Mouse (Mus musculus): Measurements from ENCODE around the gene Foxi3.

The Foxi3 gene

DNA sequence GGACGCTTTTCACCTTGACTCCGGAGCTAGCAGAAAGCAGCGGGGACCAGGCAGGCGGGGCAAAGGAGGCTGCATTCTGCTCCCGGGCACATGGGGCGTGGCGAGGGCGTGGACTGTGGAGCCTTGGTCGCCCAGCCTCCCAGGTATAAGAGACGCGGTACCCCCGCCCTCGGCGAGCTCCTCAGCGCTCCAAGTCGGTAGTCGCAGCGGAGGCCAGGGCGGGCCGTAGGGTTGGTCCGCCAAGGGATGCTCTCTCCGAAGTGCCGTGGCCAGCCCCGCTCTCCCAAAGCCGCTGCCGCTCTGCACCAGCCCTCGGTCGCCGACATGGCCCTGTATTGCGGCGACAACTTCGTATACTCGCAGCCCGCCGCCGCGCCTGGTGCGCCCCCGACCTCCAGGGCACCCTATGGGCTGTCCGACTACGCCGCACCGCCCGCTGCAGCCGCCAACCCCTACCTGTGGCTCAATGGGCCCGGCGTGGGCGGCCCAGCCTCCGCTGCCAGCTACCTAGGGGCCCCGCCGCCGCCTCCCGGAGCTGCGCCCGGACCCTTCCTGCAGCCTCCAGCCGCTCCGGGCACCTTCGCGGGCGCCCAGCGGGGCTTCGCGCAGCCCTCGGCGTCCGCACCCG lies at the start of gene Foxi3:
Gene Foxi3, plus strand, starts transcription at position 247 of the 628 bp plus-strand sequence.
- ATAC-seq (ENCODE audit: insufficient number of reproducible peaks, low FRiP score, low TSS enrichment), result no peak

DNA sequence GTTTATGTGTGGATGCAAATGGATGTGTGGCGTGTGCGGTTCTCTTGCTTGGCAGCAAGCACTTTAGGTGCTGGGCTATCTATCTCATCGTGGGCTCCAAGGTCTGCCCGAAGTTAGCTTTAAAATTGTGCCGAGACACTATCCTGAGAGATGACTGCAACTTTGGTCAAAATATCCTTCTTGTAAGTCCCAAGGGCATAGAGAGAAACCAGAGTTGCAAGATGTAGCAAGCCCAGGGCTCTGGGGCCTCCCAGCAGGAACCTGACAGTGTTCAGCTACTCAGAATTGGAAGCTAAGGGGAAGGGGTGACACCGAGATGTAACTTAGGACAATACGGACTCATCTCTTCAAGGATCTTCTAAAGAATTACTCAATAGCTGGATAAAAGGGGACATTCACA lies 46.8 kb upstream of the Foxi3 start:
- no peak for ATAC-seq (ENCODE audit: insufficient number of reproducible peaks, low FRiP score, low TSS enrichment)

DNA sequence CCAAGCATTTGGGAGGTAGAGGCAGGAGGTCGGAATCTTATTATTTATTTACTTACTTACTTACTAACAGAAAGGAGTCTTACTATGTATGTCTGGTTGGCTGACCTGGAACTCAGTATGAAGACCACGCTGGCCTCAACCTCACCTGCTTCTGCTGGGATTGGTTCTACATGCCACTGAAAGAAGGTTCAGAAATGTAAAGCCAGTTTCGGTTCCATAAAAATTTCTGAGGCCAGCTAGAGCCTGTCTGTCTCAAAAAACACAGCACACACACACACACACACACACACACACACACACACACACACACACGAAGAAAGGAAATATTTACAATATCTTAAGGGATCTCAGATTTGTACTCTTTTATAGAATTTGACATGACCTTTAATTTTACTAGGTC lies 46.0 kb upstream of the Foxi3 start:
- no peak for ATAC-seq (ENCODE audit: insufficient number of reproducible peaks, low FRiP score, low TSS enrichment)

DNA sequence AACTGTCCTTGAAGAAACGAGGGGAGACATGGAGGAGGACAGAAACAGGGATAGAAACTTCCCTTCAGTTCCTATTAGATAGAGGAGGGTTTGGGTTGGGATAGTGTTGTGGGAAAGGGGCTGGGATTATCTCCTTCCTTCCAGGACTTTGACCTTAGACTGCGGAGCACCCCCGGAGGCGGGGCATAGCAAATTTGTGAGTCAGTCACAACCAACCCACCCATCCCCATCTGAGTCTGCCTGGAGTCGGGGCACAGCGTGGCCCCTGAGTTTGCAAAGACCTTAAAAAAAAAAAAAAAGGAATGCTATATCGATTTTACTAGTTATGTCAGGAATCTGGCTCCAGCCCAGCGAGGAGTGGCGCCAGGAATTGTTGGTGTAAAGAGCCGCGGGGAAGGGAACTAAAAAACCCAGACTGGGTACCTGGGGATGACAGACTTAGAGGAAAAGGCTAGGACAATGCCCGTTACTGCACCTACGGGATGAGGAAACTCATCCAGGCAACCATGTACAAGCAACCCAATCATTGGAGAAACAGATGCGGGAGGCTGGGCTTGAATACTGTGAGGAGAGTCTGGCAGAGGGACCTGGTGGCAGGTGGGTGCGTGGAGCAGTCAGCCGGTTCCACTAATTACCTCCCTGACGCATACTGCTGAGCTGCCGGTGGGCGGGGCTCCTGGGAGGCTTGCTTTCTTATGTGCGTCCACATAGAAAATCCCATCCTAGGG lies 44.5 kb upstream of the Foxi3 start:
- peak; percentile 60 for ATAC-seq (ENCODE audit: insufficient number of reproducible peaks, low FRiP score, low TSS enrichment)

DNA sequence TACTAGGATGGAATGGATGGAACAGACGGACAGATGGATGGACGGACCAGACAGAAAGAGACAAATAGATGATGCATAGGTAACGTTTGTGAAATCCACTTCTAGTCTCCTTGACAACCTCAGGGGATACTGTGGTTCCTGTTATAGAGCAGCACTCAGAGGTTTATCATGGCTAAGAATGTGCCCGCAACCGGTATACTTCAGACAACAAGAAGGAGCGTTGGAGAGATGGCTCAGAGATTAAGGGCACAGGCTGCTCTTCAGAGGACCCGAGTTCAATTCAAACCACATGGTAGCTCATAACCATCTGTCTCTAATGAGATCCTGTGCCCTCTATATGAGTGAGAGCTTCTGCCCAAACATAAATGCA lies 44.0 kb upstream of the Foxi3 start:
- peak; percentile 18; the same call in 1 of the 2 replicates for ATAC-seq (ENCODE audit: insufficient number of reproducible peaks, low FRiP score, low TSS enrichment)

DNA sequence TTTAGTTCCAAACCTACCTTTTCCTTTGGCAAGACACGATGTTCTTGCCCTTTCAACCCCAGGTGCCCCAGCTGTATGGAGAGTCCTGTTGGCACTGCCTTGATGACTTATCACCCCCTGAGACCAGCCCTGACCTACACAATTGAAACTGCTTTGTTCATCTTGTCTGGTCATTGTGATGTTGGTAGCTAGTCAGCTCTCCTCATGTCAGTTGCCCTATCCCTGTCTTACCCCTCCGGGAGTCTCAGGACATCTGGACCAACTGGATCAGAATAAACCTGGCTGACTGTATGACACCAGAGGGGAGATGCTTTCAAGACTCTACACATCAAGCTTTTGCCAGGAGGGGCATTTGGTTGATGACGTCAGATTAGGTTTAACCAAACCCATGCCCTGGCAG lies 37.5 kb upstream of the Foxi3 start, which contains the start of gene Tex37:
Gene Tex37, minus strand, starts transcription at position 101 of the 400 bp plus-strand sequence.
- no peak for ATAC-seq (ENCODE audit: insufficient number of reproducible peaks, low FRiP score, low TSS enrichment)

DNA sequence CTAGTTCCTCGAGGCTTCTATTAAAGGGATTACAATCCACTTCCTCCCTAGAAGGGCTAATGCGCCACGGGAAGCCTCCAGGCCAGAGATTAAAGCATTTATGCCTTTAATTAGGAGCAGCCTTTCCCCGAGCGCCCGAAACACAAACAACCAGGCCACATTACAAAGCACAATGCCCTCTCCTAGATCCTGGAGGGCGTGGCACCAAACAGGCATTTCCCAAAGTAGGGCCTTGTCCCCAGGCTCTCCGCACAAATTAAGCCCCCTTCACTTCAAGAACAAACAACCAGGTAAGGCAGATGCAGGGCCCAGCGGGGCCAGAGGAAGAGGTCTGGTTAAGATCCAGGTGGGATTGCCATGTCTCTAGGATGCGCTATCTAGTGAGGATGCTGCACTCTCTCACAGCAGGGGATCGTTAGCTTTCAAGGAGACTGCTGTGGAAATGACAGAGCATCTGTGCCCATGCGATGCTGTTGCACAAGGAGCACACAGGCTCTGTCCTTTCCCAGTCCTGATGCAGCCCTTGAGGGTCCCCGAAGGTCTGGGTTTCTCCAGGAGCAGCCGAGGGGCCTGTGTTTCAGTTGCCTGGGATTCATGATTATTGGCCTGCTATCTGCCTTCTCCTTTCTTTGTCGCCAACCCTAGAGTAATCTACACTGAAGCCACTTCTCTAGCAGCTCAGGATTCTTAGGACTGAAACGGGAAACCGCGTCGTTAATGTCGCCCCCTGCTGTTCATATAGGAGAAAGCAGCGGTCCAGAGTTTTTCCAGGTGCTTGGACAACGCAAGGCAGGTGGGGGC lies 34.9 kb upstream of the Foxi3 start:
- ATAC-seq (ENCODE audit: insufficient number of reproducible peaks, low FRiP score, low TSS enrichment), result peak; percentile 79

DNA sequence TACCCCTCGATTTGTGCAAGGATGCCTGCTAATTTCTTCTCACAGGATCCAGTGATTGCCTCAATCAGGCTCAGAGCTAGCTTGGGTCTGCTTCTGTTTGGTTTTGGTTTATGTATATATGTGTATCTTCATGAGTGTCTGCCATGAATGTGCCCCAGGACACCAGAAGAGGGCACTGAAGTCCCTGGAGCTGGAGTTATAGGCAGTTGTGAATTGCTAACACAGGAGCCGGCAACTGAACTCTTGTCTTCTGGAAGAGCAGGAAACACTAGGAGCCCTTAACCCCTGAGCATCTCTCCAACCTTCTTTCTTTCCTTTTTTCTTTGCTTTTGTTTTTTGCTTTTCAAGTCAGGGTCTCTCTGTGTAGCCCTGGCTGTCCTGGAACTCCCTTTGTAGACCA lies 24.5 kb upstream of the Foxi3 start:
- no peak for ATAC-seq (ENCODE audit: insufficient number of reproducible peaks, low FRiP score, low TSS enrichment)

DNA sequence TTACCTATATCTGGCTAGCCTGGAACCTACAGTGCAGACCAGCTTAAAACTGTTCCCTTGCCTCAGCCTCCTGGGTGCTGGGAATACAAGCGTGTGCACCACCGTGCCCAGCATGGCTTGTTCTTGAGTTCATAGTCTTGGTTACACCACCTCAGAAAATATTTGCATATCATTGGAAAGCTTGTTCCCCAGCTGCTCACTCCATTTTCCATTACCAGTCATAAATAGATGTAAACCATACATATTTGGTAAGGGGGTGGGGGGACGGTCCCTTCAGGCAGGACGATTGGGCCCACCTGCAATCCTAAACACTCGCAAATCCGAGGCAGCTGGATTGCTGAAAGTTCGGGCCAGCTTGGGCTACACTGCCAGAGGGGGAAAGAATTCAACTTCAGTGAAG lies 3.1 kb upstream of the Foxi3 start:
- ATAC-seq (ENCODE audit: insufficient number of reproducible peaks, low FRiP score, low TSS enrichment), result no peak

DNA sequence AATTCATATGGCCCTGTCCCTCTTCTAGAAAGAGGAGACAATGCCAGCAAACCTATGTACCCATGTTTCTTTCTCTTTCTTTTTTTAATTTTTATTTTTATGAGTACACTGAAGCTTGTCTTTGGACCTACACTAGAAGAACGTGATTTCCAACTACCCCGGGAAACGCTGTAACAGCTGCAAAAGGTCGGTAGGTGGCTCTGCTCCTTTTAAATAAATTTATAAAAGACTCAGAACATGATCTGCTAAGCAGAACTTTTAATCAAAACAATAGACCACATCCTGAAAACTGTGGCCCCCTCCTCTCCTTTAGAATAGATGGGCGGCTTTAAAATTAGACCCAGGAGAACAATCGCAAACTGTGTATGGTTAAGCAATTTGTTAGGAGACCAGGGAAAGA lies 2.3 kb upstream of the Foxi3 start:
- no peak for ATAC-seq (ENCODE audit: insufficient number of reproducible peaks, low FRiP score, low TSS enrichment)

DNA sequence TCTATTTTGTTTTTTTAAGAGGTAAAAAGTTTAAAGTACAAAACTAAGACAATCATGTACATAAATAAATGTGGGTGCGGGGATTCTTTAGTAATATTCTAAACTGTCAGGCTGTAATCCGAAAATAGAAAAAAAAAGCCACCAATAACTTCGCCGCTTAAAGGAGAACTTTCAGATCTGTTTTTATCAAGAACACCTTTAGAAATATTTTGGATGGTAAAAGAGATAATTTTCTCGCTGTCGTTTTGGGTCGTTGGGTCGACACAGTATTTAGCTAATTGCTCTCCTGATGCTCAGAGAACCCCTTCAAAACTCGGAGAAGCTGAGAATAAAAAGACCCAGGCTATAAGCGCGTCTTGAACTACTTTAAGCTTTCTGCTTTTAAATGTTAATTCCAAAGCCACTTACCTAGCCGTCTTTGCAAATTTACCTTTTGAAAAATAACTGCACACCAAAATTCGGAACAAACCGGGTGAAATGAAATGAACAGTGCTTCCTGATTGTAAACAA lies 985 bp upstream of the Foxi3 start:
- ATAC-seq (ENCODE audit: insufficient number of reproducible peaks, low FRiP score, low TSS enrichment), result no peak

DNA sequence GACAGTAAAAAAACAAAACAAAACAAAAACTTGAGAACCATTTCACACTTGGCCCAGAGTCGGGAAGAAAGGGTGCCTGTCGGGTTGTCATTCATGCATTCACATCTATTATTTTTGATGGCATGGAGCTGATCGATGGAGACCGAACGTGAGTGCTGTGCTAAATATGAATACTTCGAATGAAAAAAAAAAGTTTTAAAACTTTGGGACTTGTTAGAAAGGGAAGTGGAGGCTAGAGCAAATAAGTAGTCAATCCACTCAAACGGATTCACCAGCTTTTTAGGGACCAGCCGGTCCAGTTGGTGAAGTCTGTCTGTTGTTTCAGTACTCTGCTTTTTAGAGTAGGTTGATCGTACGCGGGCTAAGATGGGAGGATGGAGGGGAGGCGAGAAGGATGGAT lies 490 bp upstream of the Foxi3 start:
- ATAC-seq (ENCODE audit: insufficient number of reproducible peaks, low FRiP score, low TSS enrichment), result no peak

DNA sequence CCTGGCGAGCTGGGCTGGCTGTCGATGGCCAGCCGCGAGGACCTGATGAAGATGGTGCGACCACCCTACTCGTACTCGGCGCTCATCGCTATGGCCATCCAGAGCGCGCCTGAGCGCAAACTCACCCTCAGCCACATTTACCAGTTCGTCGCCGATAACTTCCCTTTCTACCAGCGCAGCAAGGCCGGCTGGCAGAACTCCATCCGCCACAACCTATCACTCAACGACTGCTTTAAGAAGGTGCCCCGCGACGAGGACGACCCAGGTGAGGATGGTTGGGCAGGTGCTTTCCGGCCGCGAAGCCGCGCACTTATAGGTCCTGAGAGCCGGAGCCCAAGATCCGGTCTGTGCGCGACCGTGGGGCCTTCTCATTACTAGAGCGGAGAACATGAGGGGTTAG lies 605 bp downstream of the Foxi3 start:
- no peak for ATAC-seq (ENCODE audit: insufficient number of reproducible peaks, low FRiP score, low TSS enrichment)

DNA sequence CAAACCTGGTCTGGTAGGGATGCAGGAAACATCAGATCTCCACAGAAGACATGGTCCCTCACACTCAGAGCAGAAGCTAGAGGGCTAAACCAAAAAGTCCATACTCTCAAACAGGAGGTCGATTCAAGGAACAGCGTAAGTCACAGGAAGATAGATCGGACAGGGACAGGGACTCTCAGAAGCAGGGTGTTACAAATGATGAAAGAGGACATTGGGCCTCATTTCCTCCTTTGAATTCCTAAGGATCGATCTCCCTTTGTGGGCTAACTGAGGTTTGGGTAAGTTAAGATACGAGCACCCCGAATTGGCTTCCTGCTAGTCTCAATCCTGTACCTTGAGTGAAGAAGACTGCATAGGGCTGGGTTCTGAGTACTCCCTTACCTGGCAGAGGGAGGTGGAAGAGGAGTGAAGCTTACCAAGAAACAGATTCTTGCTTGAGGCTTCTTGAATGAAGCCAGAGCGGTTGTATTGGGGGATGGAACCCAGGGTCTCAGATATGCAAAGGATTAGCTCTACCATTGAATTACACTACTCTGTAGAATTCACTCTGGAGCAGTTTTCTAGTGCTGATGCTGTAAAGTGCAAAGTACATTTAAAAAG lies 1.1 kb downstream of the Foxi3 start:
- no peak for ATAC-seq (ENCODE audit: insufficient number of reproducible peaks, low FRiP score, low TSS enrichment)

DNA sequence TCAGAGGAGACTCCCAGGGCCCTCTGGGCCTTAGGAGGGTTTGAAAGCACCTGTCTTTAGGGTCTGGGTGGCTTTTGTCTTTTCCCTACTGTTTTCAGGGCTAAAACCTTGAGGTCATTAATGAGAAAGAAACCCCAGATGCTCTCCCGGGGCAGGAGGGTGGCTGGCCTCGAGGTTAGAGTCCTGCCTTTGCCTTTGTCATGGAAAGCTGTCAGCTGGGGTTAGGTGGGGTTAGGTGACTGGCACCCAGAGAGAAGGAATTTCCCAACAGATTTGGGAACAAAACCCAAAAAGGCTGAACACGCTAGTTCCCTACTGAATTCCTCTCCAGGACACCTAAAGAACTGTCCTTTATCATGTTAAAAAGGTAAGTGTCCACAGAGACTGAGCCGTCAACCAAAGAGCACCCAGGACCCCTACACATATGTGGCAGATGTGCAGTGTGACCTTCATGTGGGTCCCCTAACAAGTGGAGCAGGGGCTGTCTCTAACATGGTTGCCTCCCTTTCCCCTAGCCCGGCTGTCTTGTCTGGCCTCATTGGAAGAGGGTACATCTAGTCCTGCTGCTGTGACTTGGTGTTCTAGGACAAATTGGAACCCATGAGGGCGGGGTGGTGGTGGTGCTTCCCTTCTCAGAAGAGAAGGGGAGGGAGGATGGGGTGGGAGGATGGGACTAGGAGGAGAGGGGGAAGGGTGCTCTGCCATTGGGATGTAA lies 7.9 kb downstream of the Foxi3 start:
- ATAC-seq (ENCODE audit: insufficient number of reproducible peaks, low FRiP score, low TSS enrichment), result no peak

DNA sequence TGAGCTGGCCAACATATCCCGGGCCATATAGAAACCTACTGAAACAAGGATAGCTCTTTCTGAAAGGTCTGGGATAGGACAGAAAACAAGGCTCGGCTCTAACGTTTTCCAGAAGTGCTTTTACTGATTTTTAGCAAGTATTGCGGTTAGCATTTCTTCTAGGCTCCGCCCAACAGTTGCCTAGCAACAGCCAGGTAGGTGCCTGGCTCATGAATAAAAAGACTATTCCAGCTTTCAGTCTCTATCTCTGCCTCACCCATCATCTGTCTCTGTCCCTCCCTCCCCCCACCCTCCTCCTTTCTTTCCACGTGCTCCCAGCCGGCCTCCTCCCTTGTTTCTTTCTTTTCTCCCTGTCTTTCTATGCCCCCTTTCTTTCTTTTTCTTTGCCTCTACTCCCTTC lies 9.4 kb downstream of the Foxi3 start:
- ATAC-seq (ENCODE audit: insufficient number of reproducible peaks, low FRiP score, low TSS enrichment), result no peak

DNA sequence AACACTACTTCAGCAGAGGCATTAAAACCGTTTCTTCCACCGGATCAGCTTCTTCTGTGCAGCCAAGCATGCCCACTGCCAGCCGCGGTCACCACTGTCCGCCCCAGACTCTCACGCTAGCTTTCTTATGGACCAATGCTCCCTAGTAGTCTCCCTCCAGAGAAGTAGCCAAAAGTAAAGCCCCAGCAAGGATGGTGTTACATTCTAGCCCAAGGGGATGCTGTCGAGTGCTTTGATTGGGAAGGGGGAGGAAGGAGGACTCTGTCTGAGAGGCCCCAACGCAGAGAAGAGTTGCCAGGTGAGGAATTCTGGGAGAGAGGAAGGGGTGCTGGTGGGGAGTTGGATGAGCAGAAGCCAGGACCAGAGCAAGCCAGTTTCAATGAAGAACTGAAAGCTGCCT lies 11.1 kb downstream of the Foxi3 start:
- ATAC-seq (ENCODE audit: insufficient number of reproducible peaks, low FRiP score, low TSS enrichment), result no peak

DNA sequence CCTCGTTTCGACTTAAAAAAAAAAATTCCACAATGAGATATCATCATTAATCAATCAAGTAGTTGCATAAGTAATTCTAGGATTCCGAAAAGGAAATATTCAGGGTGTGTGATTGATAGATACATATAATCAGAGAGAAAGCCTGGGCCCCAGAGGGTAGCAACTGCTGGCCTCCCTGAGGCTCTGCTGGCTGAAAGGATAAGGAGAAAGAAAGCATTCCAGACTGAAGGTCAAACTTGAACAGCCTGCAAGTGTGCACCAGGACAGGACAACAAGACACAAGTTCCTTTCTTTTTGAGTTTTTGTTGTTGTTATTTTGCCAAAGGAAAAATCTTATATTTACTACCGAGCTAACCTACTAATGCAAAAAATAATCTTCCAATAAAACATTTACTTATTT lies 12.0 kb downstream of the Foxi3 start:
- ATAC-seq (ENCODE audit: insufficient number of reproducible peaks, low FRiP score, low TSS enrichment), result no peak

DNA sequence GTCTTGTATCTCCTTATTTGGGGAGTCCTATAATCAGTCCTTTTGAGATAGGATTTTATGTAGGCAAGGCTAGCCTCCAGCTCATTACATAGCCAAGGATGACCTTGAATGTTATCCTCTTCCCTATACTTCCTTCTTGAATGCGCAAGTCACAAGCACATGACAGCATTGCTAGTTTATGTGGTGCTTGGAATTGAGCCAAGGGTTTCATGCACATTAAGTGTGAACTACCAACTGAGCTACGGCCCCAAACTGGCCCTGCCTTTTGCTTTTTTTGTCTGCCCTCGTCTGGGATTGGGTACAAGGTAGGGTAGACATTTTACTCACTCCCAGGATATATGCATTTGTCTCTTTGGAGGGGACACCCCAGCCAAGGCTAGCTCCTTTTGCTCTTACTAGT lies 16.7 kb downstream of the Foxi3 start:
- no peak for ATAC-seq (ENCODE audit: insufficient number of reproducible peaks, low FRiP score, low TSS enrichment)

DNA sequence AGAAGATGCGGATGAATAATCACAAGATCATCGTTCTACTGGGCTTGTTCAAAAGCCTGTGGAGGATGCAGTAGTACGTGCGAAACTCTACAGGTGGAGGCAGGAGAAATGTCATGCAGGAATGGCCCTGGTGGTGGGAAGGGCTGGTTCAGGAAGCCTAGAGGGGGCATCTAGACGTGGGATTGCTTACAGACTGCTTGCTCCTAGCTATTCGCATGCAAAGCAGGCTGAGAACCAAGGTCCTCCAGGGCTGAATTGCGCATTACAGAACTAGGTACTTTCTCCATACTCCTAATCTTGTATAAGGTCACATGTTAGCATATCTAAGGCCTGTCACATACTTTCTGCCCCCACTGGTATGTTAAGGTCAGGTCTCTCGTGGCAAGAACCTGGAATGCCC lies 24.7 kb downstream of the Foxi3 start:
- ATAC-seq (ENCODE audit: insufficient number of reproducible peaks, low FRiP score, low TSS enrichment), result no peak

Measured in cerebellum, adult (tissue).